Mouse (Mus musculus) heart, embryonic 14.5 days (tissue): ENCODE measurements at regions not wholly inside any gene's neighbourhood (a gene's known extent, or its start where the extent isn't known, plus 50 kb on each side); places are given as distances from the start of the nearest gene placed in this dataset.
"Not testable (repeated sequence)": the region's sequence is repeated elsewhere in the genome, so short reads cannot be mapped to it uniquely, and the experiment has no call there.

Experiments
- ATAC-seq: fragments of 200-750 bp; cut with Nextera tagmentation; 2 replicates; pipeline ENCODE4 v1.8.0; 2017; ENCODE audit warnings: low read depth, moderate TSS enrichment; ENCODE audit not compliant: insufficient number of reproducible peaks, insufficient read depth, low FRiP score
- H3K27ac ChIP-seq, 2 experiments: fragments of 200-500 bp in 1 of 2; fragments of 300-500 bp in 1 of 2; sonication (generic) in 1 of 2; replicated peaks in 1 of 2; 2 replicates each; pipeline ENCODE4 v1.5.1; 2012 to 2014; ENCODE audit warnings: low read depth in 2 of 2, low read length in 2 of 2, control low read depth in 1 of 2, mild to moderate bottlenecking in 1 of 2, mixed read lengths in 1 of 2; ENCODE audit not compliant: control insufficient read depth in 1 of 2, insufficient read depth in 1 of 2
- H3K27me3 ChIP-seq: fragments of 300-500 bp; sonication (generic); 2 replicates; pipeline ENCODE4 v1.6.1; 2014; ENCODE audit warnings: mild to moderate bottlenecking, low read length, control low read depth; ENCODE audit not compliant: control insufficient read depth, insufficient read depth
- H3K36me3 ChIP-seq: fragments of 300-500 bp; sonication (generic); 2 replicates; pipeline ENCODE4 v1.6.1; 2014; ENCODE audit warnings: mild to moderate bottlenecking, control low read depth, low read length, mixed read lengths; ENCODE audit not compliant: control insufficient read depth, insufficient read depth
- H3K4me1 ChIP-seq, 2 experiments: fragments of 200-500 bp in 1 of 2; fragments of 300-500 bp in 1 of 2; sonication (generic) in 1 of 2; 2 replicates each; pipeline ENCODE4 v1.6.1; 2012 to 2014; ENCODE audit warnings: low read length in 2 of 2, control low read depth in 1 of 2, mixed read lengths in 1 of 2; ENCODE audit not compliant: control insufficient read depth in 2 of 2, insufficient read depth in 2 of 2
- H3K4me2 ChIP-seq: fragments of 300-500 bp; sonication (generic); 2 replicates; pipeline ENCODE4 v1.6.1; 2014; ENCODE audit warnings: mild to moderate bottlenecking, low read length
- H3K4me3 ChIP-seq, 2 experiments: fragments of 200-500 bp in 1 of 2; fragments of 300-500 bp in 1 of 2; sonication (generic) in 1 of 2; 2 replicates each; pipeline ENCODE4 v1.5.1; 2012 to 2014; ENCODE audit warnings: low read length in 2 of 2, mild to moderate bottlenecking in 2 of 2, control low read depth in 1 of 2, low read depth in 1 of 2, moderate library complexity in 1 of 2; ENCODE audit not compliant: control insufficient read depth in 1 of 2, insufficient read depth in 1 of 2
- H3K9ac ChIP-seq: fragments of 300-500 bp; sonication (generic); 2 replicates; pipeline ENCODE4 v1.6.1; 2014; ENCODE audit warnings: mild to moderate bottlenecking, low read length
- H3K9me3 ChIP-seq: fragments of 300-500 bp; sonication (generic); 2 replicates; pipeline ENCODE4 v1.6.1; 2016; ENCODE audit warnings: low read length, control low read depth; ENCODE audit not compliant: control insufficient read depth
- WGBS: fragments of 180-500 bp; shearing (Covaris S2); extraction: QIAGEN DNeasy Blood & Tissue Kit; methylation state at CpG from one replicate; pipeline ENCODE4 v1.1.7; 2014; 5-methylcytosine and 5-hydroxymethylcytosine counted together

DNA sequence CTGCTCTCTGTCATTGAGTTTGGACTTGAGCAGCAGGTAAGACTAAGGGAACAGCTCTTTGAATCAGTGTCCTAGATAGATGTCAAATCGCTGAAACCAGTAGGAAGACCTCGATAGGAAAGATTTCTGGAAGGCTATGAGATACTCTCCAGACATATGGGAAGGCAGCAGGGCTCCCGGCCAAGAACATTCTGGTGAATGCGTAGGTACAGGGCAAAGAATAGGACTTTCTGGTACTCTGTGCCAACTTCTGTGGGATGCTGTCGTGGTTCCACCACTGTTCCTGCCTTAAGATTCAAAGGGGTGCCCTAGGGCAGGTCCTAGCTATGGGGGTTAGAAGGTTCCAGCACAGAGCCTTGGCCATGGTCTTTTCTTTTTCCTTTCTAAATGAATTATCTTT, 138.5 kb upstream of the Bcor start:
- no peak for ATAC-seq
- Histone ChIP-seq H3K27ac (no peak overlapping the region), H3K36me3 (no peaks in the 10 kb centered on the region), H3K4me3 (no peak overlapping the region), H3K27me3 (no peaks in the 10 kb centered on the region), H3K4me1 (no peaks in the 10 kb centered on the region), H3K4me2 (no peak overlapping the region), H3K9me3 (no peaks in the 10 kb centered on the region), H3K9ac (no peak overlapping the region)
- WGBS: 81% methylated on average over 5 of the region's 5 CpGs

DNA sequence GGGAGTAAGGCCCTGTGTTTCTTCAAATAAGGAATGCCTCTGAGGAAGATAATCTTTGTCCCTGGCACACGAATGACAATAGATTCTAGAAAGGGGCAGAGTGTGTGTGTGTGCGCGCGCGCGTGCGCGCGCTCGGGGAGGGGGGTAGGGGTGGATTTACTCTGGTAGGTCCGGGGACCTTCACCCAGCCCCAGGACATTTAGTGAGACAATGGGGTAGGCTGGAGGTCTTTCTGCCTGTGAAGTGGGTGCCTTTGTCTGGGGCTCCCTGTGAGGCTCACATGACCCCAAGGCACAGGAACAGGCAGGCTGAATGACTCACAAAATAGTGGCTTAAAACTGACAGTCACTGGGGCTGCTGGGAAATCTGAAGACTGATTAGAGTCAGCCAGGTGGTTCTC, 139.1 kb upstream of the Bcor start:
- ATAC-seq: no peak
- no peaks in the 10 kb centered on the region for H3K27me3 ChIP-seq
- 81% methylated on average over 11 of the region's 11 CpGs for WGBS

DNA sequence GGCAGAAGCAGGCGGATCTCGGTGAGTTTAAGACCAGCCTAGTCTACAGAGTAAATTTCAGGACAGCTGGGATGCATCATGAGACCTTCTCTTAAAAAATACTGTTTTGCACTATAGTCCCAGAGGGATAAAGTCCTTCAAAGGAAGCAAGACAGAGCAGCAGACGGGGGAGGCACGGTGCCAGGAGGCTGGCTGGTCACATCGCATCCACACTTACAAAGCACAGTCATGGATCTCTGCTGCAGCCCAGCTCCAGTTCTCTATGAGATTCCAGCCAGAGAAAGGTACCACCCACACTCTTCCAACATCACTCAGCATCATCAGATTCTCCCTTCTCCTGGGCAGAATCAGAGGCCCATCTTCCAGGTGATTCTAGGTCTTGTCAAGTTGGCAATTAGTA, 144.5 kb upstream of the Bcor start:
- Histone ChIP-seq H3K9ac (no peak overlapping the region), H3K4me1 (peaks cover 0 to 4% of the 10 kb centered on the region in 2 experiments; a peak in 1 of 4 replicates), H3K36me3 (no peaks in the 10 kb centered on the region), H3K4me2 (no peak overlapping the region), H3K27ac (no peak overlapping the region), H3K9me3 (no peaks in the 10 kb centered on the region), H3K27me3 (no peaks in the 10 kb centered on the region), H3K4me3 (no peak overlapping the region)
- WGBS: 49% methylated on average over 5 of the region's 5 CpGs
- ATAC-seq: no peak

More for the DNA sequence above, 139.1 kb upstream of the Bcor start:
- no peak overlapping the region for H3K4me3 ChIP-seq
- H3K4me1 ChIP-seq: no peaks in the 10 kb centered on the region
- H3K27ac ChIP-seq: no peak overlapping the region
- no peaks in the 10 kb centered on the region for H3K36me3 ChIP-seq
- H3K4me2 ChIP-seq: no peak overlapping the region
- H3K9me3 ChIP-seq: no peaks in the 10 kb centered on the region
- no peak overlapping the region for H3K9ac ChIP-seq

DNA sequence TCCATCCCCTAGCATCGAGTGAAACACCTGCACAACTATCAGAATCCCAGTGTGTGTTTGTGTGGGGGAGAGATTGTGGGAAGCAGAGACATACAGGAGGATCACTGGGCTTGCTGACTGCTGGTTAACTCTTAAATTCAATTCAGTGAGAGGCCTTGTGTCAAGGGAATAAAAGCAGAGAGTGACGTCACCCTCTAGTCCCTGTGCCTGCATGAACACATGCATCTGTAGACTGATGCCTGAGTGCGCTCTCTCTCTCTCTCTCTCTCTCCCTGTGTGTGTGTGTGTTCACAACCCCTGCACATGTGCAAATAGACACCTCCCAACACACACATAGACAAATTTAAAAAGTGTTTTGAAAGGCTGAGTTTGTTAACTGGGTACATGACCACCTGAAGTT, 146.8 kb upstream of the Bcor start:
- Histone ChIP-seq H3K4me3 (no peak overlapping the region), H3K9me3 (no peaks in the 10 kb centered on the region), H3K4me2 (no peak overlapping the region), H3K9ac (no peak overlapping the region), H3K27me3 (no peaks in the 10 kb centered on the region; the same call in 1 of the 2 replicates), H3K36me3 (no peaks in the 10 kb centered on the region), H3K27ac (no peak overlapping the region), H3K4me1 (peaks cover 0 to 4% of the 10 kb centered on the region in 2 experiments; a peak in 1 of 4 replicates)
- WGBS: 60% methylated on average over 3 of the region's 3 CpGs
- ATAC-seq: no peak

DNA sequence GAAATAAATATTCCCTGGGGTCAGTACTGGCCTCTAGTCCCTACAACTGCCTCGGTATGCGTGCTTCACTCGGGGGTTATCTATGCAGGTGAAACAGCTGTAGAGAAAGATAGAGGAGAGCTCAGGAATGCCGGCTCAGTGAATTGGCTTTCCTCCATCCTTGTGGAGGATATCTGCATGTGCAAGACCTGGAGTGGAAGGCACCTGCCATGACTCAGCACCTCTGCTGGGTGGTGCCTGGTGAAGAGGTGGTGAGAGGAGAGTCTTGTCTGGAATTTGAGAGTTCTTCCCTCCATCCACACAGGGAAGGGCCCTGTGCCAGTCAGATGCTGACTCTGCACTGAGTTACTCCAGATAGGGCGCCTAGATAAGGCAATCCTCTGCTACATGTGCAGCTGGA, 152.4 kb upstream of the Bcor start:
- WGBS: 31% methylated on average over 5 of the region's 5 CpGs
- Histone ChIP-seq H3K27ac (no peak overlapping the region), H3K4me3 (no peak overlapping the region), H3K9ac (no peak overlapping the region), H3K9me3 (no peaks in the 10 kb centered on the region), H3K4me2 (no peak overlapping the region), H3K27me3 (no peaks in the 10 kb centered on the region; the same call in 1 of the 2 replicates), H3K36me3 (no peaks in the 10 kb centered on the region), H3K4me1 (peaks cover 4 to 6% of the 10 kb centered on the region in 2 experiments; a peak in 1 of 4 replicates)
- ATAC-seq: no peak; the same call in 1 of the 2 replicates

DNA sequence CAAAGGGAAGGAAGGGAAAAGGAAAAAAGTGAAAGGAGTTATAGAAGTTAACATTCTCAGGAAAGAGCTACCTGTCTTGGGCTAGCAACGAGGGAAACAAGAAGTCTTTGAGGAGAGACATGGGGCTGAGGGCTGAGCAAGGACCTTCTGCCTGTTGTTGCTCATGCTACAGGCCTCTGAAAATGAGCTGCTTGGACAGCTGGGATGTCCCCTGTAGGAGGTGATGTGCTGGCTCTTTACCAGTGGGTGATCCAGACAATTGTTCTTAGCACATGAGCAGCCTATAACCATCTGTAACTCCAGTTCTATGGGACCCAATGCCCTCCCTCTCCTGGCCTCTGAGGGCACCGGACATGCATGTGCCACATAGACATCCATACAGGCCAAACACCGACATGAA, 155.5 kb upstream of the Bcor start:
- ATAC-seq: no peak

DNA sequence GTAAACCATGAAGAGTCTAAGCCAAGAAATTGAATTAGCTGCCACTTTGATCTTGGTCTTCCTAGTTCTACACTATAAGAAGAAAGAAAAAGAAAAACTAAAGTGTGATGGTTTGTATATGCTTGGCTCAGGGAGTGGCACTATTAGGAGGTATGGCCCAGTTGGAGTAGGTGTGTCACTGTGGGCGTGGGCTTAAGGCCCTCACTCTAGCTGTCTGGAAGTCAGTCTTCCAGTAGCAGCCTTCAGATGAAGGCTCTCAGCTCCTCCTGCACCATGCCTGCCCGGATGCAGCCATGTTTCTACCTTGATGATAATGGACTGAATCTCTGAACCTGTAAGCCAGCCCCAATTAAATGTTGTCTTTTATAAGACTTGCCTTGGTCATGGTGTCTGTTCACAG, 157.3 kb upstream of the Bcor start:
- not testable (repeated sequence) for H3K4me3 ChIP-seq, H3K4me1 ChIP-seq, H3K4me2 ChIP-seq, H3K9me3 ChIP-seq, ATAC-seq, H3K36me3 ChIP-seq, H3K27me3 ChIP-seq, H3K9ac ChIP-seq, H3K27ac ChIP-seq
- WGBS: 86% methylated on average over 2 of the region's 2 CpGs

More for the DNA sequence above, 155.5 kb upstream of the Bcor start:
- H3K27ac ChIP-seq: no peak overlapping the region
- no peaks in the 10 kb centered on the region for H3K36me3 ChIP-seq
- peaks cover 4 to 6% of the 10 kb centered on the region in 2 experiments; a peak in 1 of 4 replicates for H3K4me1 ChIP-seq
- 75% methylated on average over 3 of the region's 3 CpGs for WGBS
- H3K9ac ChIP-seq: no peak overlapping the region
- H3K9me3 ChIP-seq: no peaks in the 10 kb centered on the region
- no peaks in the 10 kb centered on the region for H3K27me3 ChIP-seq
- H3K4me2 ChIP-seq: no peak overlapping the region
- no peak overlapping the region for H3K4me3 ChIP-seq

DNA sequence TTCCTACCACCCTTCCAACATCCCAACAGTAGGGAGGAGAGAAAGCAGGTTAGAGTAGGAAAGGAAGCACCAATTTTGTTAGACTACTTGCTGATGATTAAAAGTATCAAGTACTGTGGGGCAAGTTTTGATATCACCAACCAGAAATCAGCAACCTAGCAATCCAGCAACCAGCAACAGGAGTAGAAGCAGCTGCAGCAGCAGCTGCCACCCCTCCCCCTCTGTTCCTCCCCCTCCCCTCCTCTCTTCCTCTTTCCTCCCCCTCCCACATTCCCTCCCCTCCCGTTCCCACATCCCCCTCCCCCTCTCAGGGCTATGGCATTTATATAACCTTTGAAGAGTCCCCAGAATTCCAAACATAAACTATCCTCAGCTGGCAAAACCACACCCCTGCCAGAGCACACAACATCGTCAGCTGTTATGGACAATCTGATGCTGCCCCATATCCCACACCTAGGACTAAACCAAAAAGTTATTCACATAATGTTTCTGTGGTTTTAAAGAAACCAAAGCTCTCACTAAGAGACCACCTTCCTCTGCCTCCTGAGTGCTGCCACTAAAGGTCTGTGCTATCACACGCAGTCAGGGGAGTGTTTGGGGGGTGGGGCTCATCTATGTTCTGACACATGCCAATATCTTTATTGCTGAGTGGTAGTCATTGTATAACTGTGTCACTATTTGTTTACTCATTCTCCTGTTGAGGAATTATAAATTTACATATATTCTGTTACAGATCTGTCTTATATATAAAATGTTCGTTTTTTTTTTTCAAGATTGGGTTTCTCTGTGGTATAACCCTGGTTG, 158.9 kb upstream of the Bcor start:
- H3K4me2 ChIP-seq: no peak overlapping the region
- H3K9me3 ChIP-seq: no peaks in the 10 kb centered on the region
- no peak overlapping the region for H3K9ac ChIP-seq
- H3K4me1 ChIP-seq: no peaks in the 10 kb centered on the region
- H3K27me3 ChIP-seq: no peaks in the 10 kb centered on the region
- WGBS: 49% methylated on average over 4 of the region's 4 CpGs
- H3K4me3 ChIP-seq: no peak overlapping the region
- ATAC-seq: no peak
- H3K36me3 ChIP-seq: no peaks in the 10 kb centered on the region
- no peak overlapping the region for H3K27ac ChIP-seq
